Mouse (Mus musculus) neural tube, embryonic 11.5 days (tissue): ENCODE data around the gene Gm21304. TPM values are rescaled to one million over a fixed set of nuclear protein-coding genes. Genes with fewer than 3 reads are reported as not detected.
"Not testable (repeated sequence)": the region's sequence is repeated elsewhere in the genome, so short reads cannot be mapped to it uniquely, and the experiment has no call there.

ENCODE experiments used
- ATAC-seq: fragments of 200-750 bp; cut with Nextera tagmentation; 2 replicates; pipeline ENCODE4 v1.8.0; 2017; ENCODE audit warnings: moderate number of reproducible peaks, mild to moderate bottlenecking, moderate TSS enrichment, moderate library complexity; ENCODE audit not compliant: insufficient read depth, low FRiP score, low TSS enrichment
- DNase-seq: peaks from one replicate; pipeline ENCODE4 v3.0.0-alpha.2; 2015; ENCODE audit warnings: low spot score
- H3K27ac ChIP-seq: fragments of 300-500 bp; sonication (generic); 2 replicates; pipeline ENCODE4 v1.5.1; 2014; ENCODE audit warnings: low read depth, mild to moderate bottlenecking, low read length
- H3K27me3 ChIP-seq: fragments of 300-500 bp; sonication (generic); 2 replicates; pipeline ENCODE4 v1.6.1; 2014; ENCODE audit warnings: mild to moderate bottlenecking, low read length, mixed read lengths; ENCODE audit not compliant: control insufficient read depth, insufficient read depth
- H3K36me3 ChIP-seq: fragments of 300-500 bp; sonication (generic); 2 replicates; pipeline ENCODE4 v1.6.1; 2014; ENCODE audit warnings: mild to moderate bottlenecking, low read length, moderate library complexity, mixed read lengths; ENCODE audit not compliant: control insufficient read depth, insufficient read depth
- H3K4me1 ChIP-seq: fragments of 300-500 bp; sonication (generic); 2 replicates; pipeline ENCODE4 v1.6.1; 2014; ENCODE audit warnings: low read length, mixed read lengths; ENCODE audit not compliant: control insufficient read depth, insufficient read depth
- H3K4me2 ChIP-seq: fragments of 300-500 bp; sonication (generic); 2 replicates; pipeline ENCODE4 v1.6.1; 2014; ENCODE audit warnings: low read depth, mild to moderate bottlenecking, moderate library complexity
- H3K4me3 ChIP-seq: fragments of 300-500 bp; sonication (generic); 2 replicates; pipeline ENCODE4 v1.5.1; 2014; ENCODE audit warnings: low read depth, low read length
- H3K9ac ChIP-seq: fragments of 300-500 bp; sonication (generic); 2 replicates; pipeline ENCODE4 v1.6.1; 2014; ENCODE audit warnings: mild to moderate bottlenecking, low read length
- H3K9me3 ChIP-seq: fragments of 300-500 bp; sonication (generic); 2 replicates; pipeline ENCODE4 v1.6.1; 2016; ENCODE audit warnings: low read length; ENCODE audit not compliant: control insufficient read depth
- WGBS: fragments of 180-500 bp; shearing (Covaris S2); extraction: QIAGEN DNeasy Blood & Tissue Kit; methylation state at CpG from one replicate; pipeline ENCODE4 v1.1.7; 2014; 5-methylcytosine and 5-hydroxymethylcytosine counted together
- polyA plus RNA-seq: library from polyadenylated mRNA; unstranded; fragments of >200 nt; fragmentation: Nextera tagmentation; extraction: Ambion mirVana; gene quantifications from 2 replicates; pipeline ENCODE4 v1.2.1, GENCODE M21; 2014

Gm21304 gene
- polyA plus RNA-seq = not detected in 2 replicates

DNA sequence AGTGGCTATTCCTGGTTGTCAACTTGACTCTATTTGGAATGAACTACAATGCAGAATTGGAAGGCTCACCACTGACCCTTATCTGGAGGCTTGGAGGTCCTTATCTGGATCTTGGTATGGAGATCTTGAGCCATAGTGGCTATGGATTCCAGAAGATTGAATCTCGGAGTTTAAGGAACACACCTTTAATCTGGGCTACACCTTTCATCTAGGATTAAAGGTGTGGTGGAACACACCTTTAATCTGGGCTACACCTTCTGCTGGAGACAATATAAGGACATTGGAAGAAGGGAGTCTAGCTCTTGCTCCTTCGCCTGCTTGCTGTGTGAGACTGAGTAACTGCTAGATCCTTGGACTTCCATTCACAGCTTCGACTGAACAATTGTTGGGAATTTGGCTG, at the start of gene Gm21304:
TSS of gene Gm21304 (plus strand) at position 301 of the 400 bp plus-strand sequence.
- not testable (repeated sequence) for H3K36me3 ChIP-seq, ATAC-seq, H3K9ac ChIP-seq, H3K27ac ChIP-seq, H3K9me3 ChIP-seq, H3K27me3 ChIP-seq, H3K4me3 ChIP-seq, H3K4me2 ChIP-seq, H3K4me1 ChIP-seq, DNase-seq
- WGBS = no CpG with 5 or more reads among the region's 3 CpGs

DNA sequence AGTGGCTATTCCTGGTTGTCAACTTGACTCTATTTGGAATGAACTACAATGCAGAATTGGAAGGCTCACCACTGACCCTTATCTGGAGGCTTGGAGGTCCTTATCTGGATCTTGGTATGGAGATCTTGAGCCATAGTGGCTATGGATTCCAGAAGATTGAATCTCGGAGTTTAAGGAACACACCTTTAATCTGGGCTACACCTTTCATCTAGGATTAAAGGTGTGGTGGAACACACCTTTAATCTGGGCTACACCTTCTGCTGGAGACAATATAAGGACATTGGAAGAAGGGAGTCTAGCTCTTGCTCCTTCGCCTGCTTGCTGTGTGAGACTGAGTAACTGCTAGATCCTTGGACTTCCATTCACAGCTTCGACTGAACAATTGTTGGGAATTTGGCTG, 25.6 kb upstream of the Gm21304 start, which contains the start of gene Gm21293:
TSS of gene Gm21293 (plus strand) at position 301 of the 400 bp plus-strand sequence.
- H3K27me3 ChIP-seq, H3K9me3 ChIP-seq, H3K4me2 ChIP-seq, H3K9ac ChIP-seq, ATAC-seq, H3K27ac ChIP-seq, H3K36me3 ChIP-seq, H3K4me3 ChIP-seq, DNase-seq, H3K4me1 ChIP-seq: not testable (repeated sequence)
- no CpG with 5 or more reads among the region's 3 CpGs for WGBS

DNA sequence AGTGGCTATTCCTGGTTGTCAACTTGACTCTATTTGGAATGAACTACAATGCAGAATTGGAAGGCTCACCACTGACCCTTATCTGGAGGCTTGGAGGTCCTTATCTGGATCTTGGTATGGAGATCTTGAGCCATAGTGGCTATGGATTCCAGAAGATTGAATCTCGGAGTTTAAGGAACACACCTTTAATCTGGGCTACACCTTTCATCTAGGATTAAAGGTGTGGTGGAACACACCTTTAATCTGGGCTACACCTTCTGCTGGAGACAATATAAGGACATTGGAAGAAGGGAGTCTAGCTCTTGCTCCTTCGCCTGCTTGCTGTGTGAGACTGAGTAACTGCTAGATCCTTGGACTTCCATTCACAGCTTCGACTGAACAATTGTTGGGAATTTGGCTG, 17.1 kb upstream of the Gm21304 start, which contains the start of gene Gm6763:
TSS of gene Gm6763 (plus strand) at position 301 of the 400 bp plus-strand sequence.
- not testable (repeated sequence) for H3K4me1 ChIP-seq, H3K9ac ChIP-seq, H3K4me3 ChIP-seq, DNase-seq, H3K36me3 ChIP-seq, H3K4me2 ChIP-seq, H3K9me3 ChIP-seq, ATAC-seq, H3K27me3 ChIP-seq, H3K27ac ChIP-seq
- no CpG with 5 or more reads among the region's 3 CpGs for WGBS

DNA sequence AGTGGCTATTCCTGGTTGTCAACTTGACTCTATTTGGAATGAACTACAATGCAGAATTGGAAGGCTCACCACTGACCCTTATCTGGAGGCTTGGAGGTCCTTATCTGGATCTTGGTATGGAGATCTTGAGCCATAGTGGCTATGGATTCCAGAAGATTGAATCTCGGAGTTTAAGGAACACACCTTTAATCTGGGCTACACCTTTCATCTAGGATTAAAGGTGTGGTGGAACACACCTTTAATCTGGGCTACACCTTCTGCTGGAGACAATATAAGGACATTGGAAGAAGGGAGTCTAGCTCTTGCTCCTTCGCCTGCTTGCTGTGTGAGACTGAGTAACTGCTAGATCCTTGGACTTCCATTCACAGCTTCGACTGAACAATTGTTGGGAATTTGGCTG, 8.6 kb upstream of the Gm21304 start, which contains the start of gene Gm8764:
TSS of gene Gm8764 (plus strand) at position 301 of the 400 bp plus-strand sequence.
- not testable (repeated sequence) for H3K9ac ChIP-seq, H3K4me2 ChIP-seq, H3K27me3 ChIP-seq, H3K36me3 ChIP-seq, ATAC-seq, H3K27ac ChIP-seq, H3K9me3 ChIP-seq, H3K4me1 ChIP-seq, DNase-seq, H3K4me3 ChIP-seq
- WGBS = no CpG with 5 or more reads among the region's 3 CpGs

DNA sequence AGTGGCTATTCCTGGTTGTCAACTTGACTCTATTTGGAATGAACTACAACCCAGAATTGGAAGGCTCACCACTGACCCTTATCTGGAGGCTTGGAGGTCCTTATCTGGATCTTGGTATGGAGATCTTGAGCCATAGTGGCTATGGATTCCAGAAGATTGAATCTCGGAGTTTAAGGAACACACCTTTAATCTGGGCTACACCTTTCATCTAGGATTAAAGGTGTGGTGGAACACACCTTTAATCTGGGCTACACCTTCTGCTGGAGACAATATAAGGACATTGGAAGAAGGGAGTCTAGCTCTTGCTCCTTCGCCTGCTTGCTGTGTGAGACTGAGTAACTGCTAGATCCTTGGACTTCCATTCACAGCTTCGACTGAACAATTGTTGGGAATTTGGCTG, 8.4 kb downstream of the Gm21304 start, which contains the start of gene Gm21312:
TSS of gene Gm21312 (plus strand) at position 301 of the 400 bp plus-strand sequence.
- not testable (repeated sequence) for H3K36me3 ChIP-seq, H3K4me3 ChIP-seq, DNase-seq, H3K27ac ChIP-seq, ATAC-seq, H3K9me3 ChIP-seq, H3K4me1 ChIP-seq, H3K4me2 ChIP-seq, H3K9ac ChIP-seq, H3K27me3 ChIP-seq
- no CpG with 5 or more reads among the region's 3 CpGs for WGBS

DNA sequence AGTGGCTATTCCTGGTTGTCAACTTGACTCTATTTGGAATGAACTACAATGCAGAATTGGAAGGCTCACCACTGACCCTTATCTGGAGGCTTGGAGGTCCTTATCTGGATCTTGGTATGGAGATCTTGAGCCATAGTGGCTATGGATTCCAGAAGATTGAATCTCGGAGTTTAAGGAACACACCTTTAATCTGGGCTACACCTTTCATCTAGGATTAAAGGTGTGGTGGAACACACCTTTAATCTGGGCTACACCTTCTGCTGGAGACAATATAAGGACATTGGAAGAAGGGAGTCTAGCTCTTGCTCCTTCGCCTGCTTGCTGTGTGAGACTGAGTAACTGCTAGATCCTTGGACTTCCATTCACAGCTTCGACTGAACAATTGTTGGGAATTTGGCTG, 16.9 kb downstream of the Gm21304 start, which contains the start of gene Gm20765:
TSS of gene Gm20765 (plus strand) at position 301 of the 400 bp plus-strand sequence.
- not testable (repeated sequence) for H3K9ac ChIP-seq, H3K27ac ChIP-seq, H3K4me1 ChIP-seq, H3K4me3 ChIP-seq, ATAC-seq, H3K27me3 ChIP-seq, H3K9me3 ChIP-seq, H3K36me3 ChIP-seq, DNase-seq, H3K4me2 ChIP-seq
- no CpG with 5 or more reads among the region's 3 CpGs for WGBS

DNA sequence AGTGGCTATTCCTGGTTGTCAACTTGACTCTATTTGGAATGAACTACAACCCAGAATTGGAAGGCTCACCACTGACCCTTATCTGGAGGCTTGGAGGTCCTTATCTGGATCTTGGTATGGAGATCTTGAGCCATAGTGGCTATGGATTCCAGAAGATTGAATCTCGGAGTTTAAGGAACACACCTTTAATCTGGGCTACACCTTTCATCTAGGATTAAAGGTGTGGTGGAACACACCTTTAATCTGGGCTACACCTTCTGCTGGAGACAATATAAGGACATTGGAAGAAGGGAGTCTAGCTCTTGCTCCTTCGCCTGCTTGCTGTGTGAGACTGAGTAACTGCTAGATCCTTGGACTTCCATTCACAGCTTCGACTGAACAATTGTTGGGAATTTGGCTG, 25.4 kb downstream of the Gm21304 start, which contains the start of gene Gm4340:
TSS of gene Gm4340 (plus strand) at position 301 of the 400 bp plus-strand sequence.
- DNase-seq, H3K4me2 ChIP-seq, H3K36me3 ChIP-seq, H3K4me1 ChIP-seq, H3K27me3 ChIP-seq, ATAC-seq, H3K4me3 ChIP-seq, H3K9me3 ChIP-seq, H3K9ac ChIP-seq, H3K27ac ChIP-seq: not testable (repeated sequence)
- no CpG with 5 or more reads among the region's 3 CpGs for WGBS

DNA sequence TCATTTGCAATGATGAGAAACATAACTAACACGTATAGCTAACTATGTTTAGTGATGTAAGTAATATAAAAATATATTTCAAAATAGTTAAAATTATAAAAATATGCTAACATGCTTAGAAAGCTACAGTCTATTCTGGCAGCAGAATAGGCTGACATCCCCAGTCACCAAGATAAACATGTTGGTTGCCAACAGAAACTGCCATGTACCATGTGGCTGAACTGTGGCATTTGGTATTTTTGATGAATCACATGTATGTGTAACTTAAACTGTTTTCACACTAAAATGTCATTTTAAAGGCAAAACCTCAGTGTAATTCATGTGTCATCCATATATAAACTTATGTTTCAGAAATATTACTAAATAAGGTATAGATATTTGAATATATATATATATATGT, 41.3 kb downstream of the Gm21304 start:
- no peak for DNase-seq
- Histone ChIP-seq H3K27me3 (no peaks in the 10 kb centered on the region), H3K4me2 (no peak overlapping the region), H3K27ac (no peak overlapping the region), H3K4me3 (no peak overlapping the region), H3K36me3 (no peaks in the 10 kb centered on the region), H3K9me3 (no peaks in the 10 kb centered on the region), H3K9ac (no peak overlapping the region), H3K4me1 (no peaks in the 10 kb centered on the region)
- no peak for ATAC-seq
- WGBS = 91% methylated on average over 1 of the region's 1 CpGs

DNA sequence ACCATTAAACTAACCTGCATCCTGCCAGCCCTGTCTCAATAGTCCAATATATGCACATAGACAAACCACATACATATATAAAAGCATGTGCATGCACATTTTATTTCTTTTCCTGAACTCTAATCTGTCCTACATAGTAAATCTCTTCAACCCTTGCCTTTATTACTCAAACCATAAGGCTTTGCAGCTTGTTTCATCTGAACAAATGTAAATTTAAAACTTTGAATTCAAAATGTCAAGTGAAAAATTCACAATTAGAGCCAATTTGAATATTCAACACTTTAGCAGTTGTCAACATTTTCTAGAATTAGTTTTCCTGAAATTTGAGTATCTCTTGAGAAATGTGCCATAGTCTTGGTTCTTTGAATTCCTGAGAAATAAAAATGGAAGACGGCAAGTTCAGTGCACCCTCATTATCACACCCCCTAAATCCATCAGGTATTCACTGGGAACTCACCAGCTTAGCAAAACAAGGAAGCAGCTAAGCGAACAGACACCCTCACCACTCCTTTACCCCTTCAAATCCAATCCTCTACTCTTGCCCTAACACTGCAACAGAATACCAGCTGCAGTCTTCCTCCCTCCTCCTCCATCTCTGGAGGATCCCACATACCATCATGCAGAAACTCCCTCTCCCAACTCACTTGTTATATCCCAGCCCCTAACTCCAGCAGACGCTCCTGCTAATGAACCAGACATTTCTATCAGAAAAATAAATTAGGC, 42.1 kb downstream of the Gm21304 start:
- WGBS = 76% methylated on average over 3 of the region's 3 CpGs
- H3K4me1 ChIP-seq = no peaks in the 10 kb centered on the region
- H3K27me3 ChIP-seq = no peaks in the 10 kb centered on the region
- no peak overlapping the region for H3K27ac ChIP-seq
- ATAC-seq = no peak
- no peaks in the 10 kb centered on the region for H3K36me3 ChIP-seq
- no peak overlapping the region for H3K4me2 ChIP-seq
- H3K9me3 ChIP-seq = no peaks in the 10 kb centered on the region
- no peak for DNase-seq
- H3K4me3 ChIP-seq = no peak overlapping the region
- H3K9ac ChIP-seq = no peak overlapping the region
